Mouse (Mus musculus): Measurements from ENCODE around the gene Nsun7. TPM values are rescaled to one million over a fixed set of nuclear protein-coding genes. Genes with fewer than 3 reads are reported as not detected.

The Nsun7 gene
- 1.2 and 1.9 TPM in 2 replicates for polyA plus RNA-seq (2016; fragmentation: Nextera tagmentation; extraction: Ambion mirVana)

- ATAC-seq (ENCODE audit: low FRiP score): peak; percentile 92
- Histone ChIP-seq H3K9me3 (no peaks in the 10 kb centered on the region), H3K27ac (peak within 1 kb of the TSS; percentile 59; the same call in 1 of the 2 replicates), H3K36me3 (replicated peaks) (no peaks in the 10 kb centered on the region), H3K4me1 (peaks cover 3% of the 10 kb centered on the region), H3K9ac (peak within 1 kb of the TSS; percentile 78), H3K4me3 (replicated peaks) (peak within 1 kb of the TSS; percentile 69), H3K27me3 (no peaks in the 10 kb centered on the region), H3K4me2 (peak within 1 kb of the TSS; percentile 81)
- 1% methylated on average over 44 of the region's 44 CpGs for WGBS
Observed at GRCm38 (mm10) chr5:66259756-66260448, at the start of gene Nsun7. Gene Nsun7 (plus strand): TSS chr5:66259897.

GRCm38 (mm10) chr5:66214395-66214935, 45.2 kb upstream of the Nsun7 start:
- H3K4me3 ChIP-seq (replicated peaks): no peak overlapping the region
- H3K36me3 ChIP-seq (replicated peaks): no peaks in the 10 kb centered on the region
- ATAC-seq (ENCODE audit: low FRiP score): no peak
- WGBS: 61% methylated on average over 7 of the region's 7 CpGs
- H3K9me3 ChIP-seq: no peaks in the 10 kb centered on the region
- peaks cover 4% of the 10 kb centered on the region for H3K4me1 ChIP-seq
- H3K27me3 ChIP-seq: no peaks in the 10 kb centered on the region
- H3K4me2 ChIP-seq: no peak overlapping the region
- no peak overlapping the region for H3K9ac ChIP-seq
- no peak overlapping the region for H3K27ac ChIP-seq

- Histone ChIP-seq H3K27me3 (no peaks in the 10 kb centered on the region), H3K9ac (no peak overlapping the region), H3K36me3 (replicated peaks) (no peaks in the 10 kb centered on the region), H3K4me2 (no peak overlapping the region), H3K4me3 (replicated peaks) (no peak overlapping the region), H3K4me1 (peaks cover 9% of the 10 kb centered on the region), H3K27ac (no peak overlapping the region), H3K9me3 (no peaks in the 10 kb centered on the region)
- 70% methylated on average over 10 of the region's 10 CpGs for WGBS
- no peak for ATAC-seq (ENCODE audit: low FRiP score)
Observed at GRCm38 (mm10) chr5:66215569-66216277, 44.0 kb upstream of the Nsun7 start.

- Histone ChIP-seq H3K27me3 (no peaks in the 10 kb centered on the region), H3K4me1 (peaks cover 9% of the 10 kb centered on the region), H3K9ac (no peak overlapping the region), H3K9me3 (no peaks in the 10 kb centered on the region), H3K27ac (no peak overlapping the region), H3K36me3 (replicated peaks) (no peaks in the 10 kb centered on the region), H3K4me2 (no peak overlapping the region), H3K4me3 (replicated peaks) (no peak overlapping the region)
- 75% methylated on average over 6 of the region's 6 CpGs for whole genome bisulfite sequencing
- ATAC-seq (ENCODE audit: low FRiP score): no peak
Observed at GRCm38 (mm10) chr5:66219692-66220091, 40.0 kb upstream of the Nsun7 start.

- H3K4me2 ChIP-seq: no peak overlapping the region
- H3K4me3 ChIP-seq (replicated peaks): no peak overlapping the region
- no peaks in the 10 kb centered on the region for H3K36me3 ChIP-seq (replicated peaks)
- no peak for ATAC-seq (ENCODE audit: low FRiP score)
- peaks cover 9% of the 10 kb centered on the region for H3K4me1 ChIP-seq
- H3K9me3 ChIP-seq: no peaks in the 10 kb centered on the region
- no peaks in the 10 kb centered on the region for H3K27me3 ChIP-seq
- 86% methylated on average over 9 of the region's 9 CpGs for WGBS
- H3K27ac ChIP-seq: no peak overlapping the region
- H3K9ac ChIP-seq: no peak overlapping the region
Observed at GRCm38 (mm10) chr5:66220620-66221019, 39.1 kb upstream of the Nsun7 start.

- 95% methylated on average over 15 of the region's 15 CpGs for WGBS
- H3K36me3 ChIP-seq (replicated peaks): no peaks in the 10 kb centered on the region
- no peak overlapping the region for H3K9ac ChIP-seq
- no peaks in the 10 kb centered on the region for H3K9me3 ChIP-seq
- no peaks in the 10 kb centered on the region for H3K27me3 ChIP-seq
- H3K4me3 ChIP-seq (replicated peaks): no peak overlapping the region
- ATAC-seq (ENCODE audit: low FRiP score): no peak
- no peak overlapping the region for H3K27ac ChIP-seq
- no peak overlapping the region for H3K4me2 ChIP-seq
- H3K4me1 ChIP-seq: peaks cover 9% of the 10 kb centered on the region
Observed at GRCm38 (mm10) chr5:66222916-66223315, 36.8 kb upstream of the Nsun7 start.

GRCm38 (mm10) chr5:66226526-66226925, 33.2 kb upstream of the Nsun7 start:
- no peak overlapping the region for H3K4me3 ChIP-seq (replicated peaks)
- no peaks in the 10 kb centered on the region for H3K4me1 ChIP-seq
- no peak overlapping the region for H3K9ac ChIP-seq
- no peak for ATAC-seq (ENCODE audit: low FRiP score)
- H3K27ac ChIP-seq: no peak overlapping the region
- H3K4me2 ChIP-seq: no peak overlapping the region
- H3K27me3 ChIP-seq: no peaks in the 10 kb centered on the region
- no peaks in the 10 kb centered on the region for H3K36me3 ChIP-seq (replicated peaks)
- WGBS: 90% methylated on average over 7 of the region's 7 CpGs
- no peaks in the 10 kb centered on the region for H3K9me3 ChIP-seq

GRCm38 (mm10) chr5:66231660-66232269, 27.9 kb upstream of the Nsun7 start:
- 90% methylated on average over 8 of the region's 8 CpGs for WGBS

GRCm38 (mm10) chr5:66232456-66232855, 27.2 kb upstream of the Nsun7 start:
- H3K36me3 ChIP-seq (replicated peaks): no peaks in the 10 kb centered on the region
- H3K9me3 ChIP-seq: no peaks in the 10 kb centered on the region
- H3K27me3 ChIP-seq: no peaks in the 10 kb centered on the region
- no peak overlapping the region for H3K27ac ChIP-seq
- H3K4me1 ChIP-seq: no peaks in the 10 kb centered on the region
- H3K4me3 ChIP-seq (replicated peaks): no peak overlapping the region
- 52% methylated on average over 3 of the region's 3 CpGs for WGBS
- ATAC-seq (ENCODE audit: low FRiP score): no peak
- H3K4me2 ChIP-seq: no peak overlapping the region
- H3K9ac ChIP-seq: no peak overlapping the region

More at GRCm38 (mm10) chr5:66231660-66232269, 27.9 kb upstream of the Nsun7 start:
- H3K4me3 ChIP-seq (replicated peaks): no peak overlapping the region
- ATAC-seq (ENCODE audit: low FRiP score): no peak
- no peak overlapping the region for H3K9ac ChIP-seq
- H3K4me1 ChIP-seq: no peaks in the 10 kb centered on the region
- no peaks in the 10 kb centered on the region for H3K9me3 ChIP-seq
- H3K4me2 ChIP-seq: no peak overlapping the region
- no peak overlapping the region for H3K27ac ChIP-seq
- H3K36me3 ChIP-seq (replicated peaks): no peaks in the 10 kb centered on the region
- H3K27me3 ChIP-seq: no peaks in the 10 kb centered on the region

- no peak for ATAC-seq (ENCODE audit: low FRiP score)
- Histone ChIP-seq H3K4me1 (peaks cover 12% of the 10 kb centered on the region), H3K27ac (no peak overlapping the region), H3K9ac (no peak overlapping the region), H3K4me3 (replicated peaks) (no peak overlapping the region), H3K36me3 (replicated peaks) (no peaks in the 10 kb centered on the region), H3K4me2 (no peak overlapping the region), H3K27me3 (no peaks in the 10 kb centered on the region), H3K9me3 (no peaks in the 10 kb centered on the region)
Observed at GRCm38 (mm10) chr5:66241894-66242293, 17.8 kb upstream of the Nsun7 start.

- H3K27me3 ChIP-seq: no peaks in the 10 kb centered on the region
- peaks cover 12% of the 10 kb centered on the region for H3K4me1 ChIP-seq
- H3K9ac ChIP-seq: no peak overlapping the region
- no peaks in the 10 kb centered on the region for H3K36me3 ChIP-seq (replicated peaks)
- no peak; the same call in 1 of the 2 replicates for ATAC-seq (ENCODE audit: low FRiP score)
- H3K4me2 ChIP-seq: no peak overlapping the region
- H3K4me3 ChIP-seq (replicated peaks): no peak overlapping the region
- H3K27ac ChIP-seq: no peak overlapping the region
- 92% methylated on average over 9 of the region's 9 CpGs for WGBS
- no peaks in the 10 kb centered on the region for H3K9me3 ChIP-seq
Observed at GRCm38 (mm10) chr5:66243467-66243866, 16.2 kb upstream of the Nsun7 start.

GRCm38 (mm10) chr5:66244043-66244660, 15.5 kb upstream of the Nsun7 start:
- peak; percentile 69 for ATAC-seq (ENCODE audit: low FRiP score)
- H3K9ac ChIP-seq: no peak overlapping the region
- WGBS: 20% methylated on average over 6 of the region's 6 CpGs
- H3K9me3 ChIP-seq: no peaks in the 10 kb centered on the region
- H3K4me2 ChIP-seq: no peak overlapping the region
- peak overlapping the region; percentile 59 for H3K27ac ChIP-seq
- H3K4me1 ChIP-seq: peaks cover 12% of the 10 kb centered on the region
- H3K36me3 ChIP-seq (replicated peaks): no peaks in the 10 kb centered on the region
- no peaks in the 10 kb centered on the region for H3K27me3 ChIP-seq
- no peak overlapping the region for H3K4me3 ChIP-seq (replicated peaks)

All from forebrain, embryonic 12.5 days (tissue).